8 mouse cellular contexts compared by ENCODE assay signal in the genomic region with DNA sequence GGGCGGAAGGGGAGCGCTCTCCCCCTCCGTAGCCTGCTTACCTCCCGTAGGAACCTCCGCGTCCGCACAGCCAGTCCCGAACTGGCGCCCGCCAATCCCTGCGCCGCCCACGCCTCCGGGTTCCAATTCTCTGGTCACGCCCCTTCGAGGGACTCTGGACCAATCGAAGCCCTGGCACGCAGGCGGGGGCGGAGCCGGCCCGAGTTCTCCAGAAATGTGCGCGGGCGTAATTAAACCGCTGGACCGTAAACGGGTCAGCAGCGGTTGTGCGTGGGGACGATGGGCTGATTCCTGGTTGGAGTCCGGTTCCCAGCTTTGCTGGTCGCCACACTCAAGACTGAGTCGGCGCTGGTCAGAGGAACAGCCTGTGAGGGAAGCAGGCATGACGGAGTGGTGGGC. TPM values are rescaled to one million over a fixed set of nuclear protein-coding genes. Genes with fewer than 3 reads are reported as not detected.
DNase-seq lines count a peak whose midpoint lies in the region; ATAC-seq and TF ChIP-seq lines count a peak whose summit lies in the region.

Plekhf1 (minus strand) TSS at position 117 of the 399 bp plus-strand sequence.

- TF ChIP-seq POLR2A in bone marrow, adult 2 months (IDR thresholded peaks at IDR 0.05; ENCODE audit: borderline replicate concordance, control insufficient read depth, low read depth, low read length), result no peak

- TF ChIP-seq CTCF in bone marrow, adult 2 months (IDR thresholded peaks at IDR 0.05; ENCODE audit: control insufficient read depth, insufficient read depth, low read length), result no peak

- H3K27ac ChIP-seq in bone marrow, adult 2 months (ENCODE audit: control insufficient read depth, insufficient read depth, low read depth, low read length, poor library complexity), result peak within 1 kb of the TSS; percentile 41
- peak within 1 kb of the TSS; percentile 77 for H3K27ac ChIP-seq in embryonic facial prominence, embryonic 14.5 days (replicated peaks; ENCODE audit: low read depth, low read length)
- peak within 1 kb of the TSS; percentile 84 for H3K27ac ChIP-seq in limb, embryonic 12.5 days
- no peak within 1 kb of the TSS for H3K27ac ChIP-seq in midbrain, embryonic 14.5 days (replicated peaks; ENCODE audit: low read depth, low read length)

- DNase-seq in A20 (ENCODE audit: low read depth, low spot score), result peak; percentile 85
- peak; percentile 96 for DNase-seq in embryonic facial prominence, embryonic 14.5 days (ENCODE audit: low spot score)
- DNase-seq in heart, adult 8-10 months (ENCODE audit: low spot score), result peak; percentile 95
- DNase-seq in kidney, adult 8-10 months, result peak; percentile 96 to 97
- DNase-seq in midbrain, embryonic 14.5 days, result peak; percentile 89
- peak; percentile 51 for DNase-seq in spleen, adult 12 weeks (ENCODE audit: low spot score)

- H3K27me3 ChIP-seq in embryonic facial prominence, embryonic 14.5 days (replicated peaks; ENCODE audit: control insufficient read depth, insufficient read depth, low read length), result 0 out of 2 replicates have a peak, but pooled peaks cover 5% of the 10 kb centered on the region
- peaks cover 12% of the 10 kb centered on the region for H3K27me3 ChIP-seq in limb, embryonic 12.5 days
- peaks cover 10% of the 10 kb centered on the region; the same call in 1 of the 2 replicates for H3K27me3 ChIP-seq in midbrain, embryonic 14.5 days (ENCODE audit: control insufficient read depth, insufficient read depth, low read length)

- under 1% methylated on average over 36 of the region's 36 CpGs for WGBS in bone marrow, adult 2 months
- 0% methylated on average over 30 of the region's 36 CpGs for WGBS in embryonic facial prominence, embryonic 14.5 days
- under 1% methylated on average over 36 of the region's 36 CpGs for WGBS in limb, embryonic 12.5 days
- under 1% methylated on average over 36 of the region's 36 CpGs for WGBS in midbrain, embryonic 14.5 days

- H3K9ac ChIP-seq in embryonic facial prominence, embryonic 14.5 days (ENCODE audit: low read depth, low read length), result peak within 1 kb of the TSS; percentile 62
- peak within 1 kb of the TSS; percentile 45 for H3K9ac ChIP-seq in limb, embryonic 12.5 days (replicated peaks)
- peak within 1 kb of the TSS; percentile 46 for H3K9ac ChIP-seq in midbrain, embryonic 14.5 days (replicated peaks; ENCODE audit: low read length)

- ATAC-seq in embryonic facial prominence, embryonic 14.5 days (ENCODE audit: low read depth), result peak; percentile 96
- ATAC-seq in limb, embryonic 12.5 days (ENCODE audit: insufficient number of reproducible peaks, insufficient read depth, low FRiP score, low TSS enrichment, low read depth), result peak; percentile 92
- peak; percentile 91 for ATAC-seq in midbrain, embryonic 14.5 days (ENCODE audit: low FRiP score, low TSS enrichment)

- H3K36me3 ChIP-seq in embryonic facial prominence, embryonic 14.5 days (ENCODE audit: control insufficient read depth, insufficient read depth, low read length), result no peaks in the 10 kb centered on the region
- H3K36me3 ChIP-seq in limb, embryonic 12.5 days, result no peaks in the 10 kb centered on the region
- no peaks in the 10 kb centered on the region for H3K36me3 ChIP-seq in midbrain, embryonic 14.5 days (ENCODE audit: control insufficient read depth, insufficient read depth, low read length)

- no peaks in the 10 kb centered on the region for H3K9me3 ChIP-seq in embryonic facial prominence, embryonic 14.5 days (ENCODE audit: control insufficient read depth, low read length)
- H3K9me3 ChIP-seq in limb, embryonic 12.5 days, result no peaks in the 10 kb centered on the region
- H3K9me3 ChIP-seq in midbrain, embryonic 14.5 days (ENCODE audit: control insufficient read depth, low read length), result no peaks in the 10 kb centered on the region

- H3K4me2 ChIP-seq in embryonic facial prominence, embryonic 14.5 days (ENCODE audit: low read depth, low read length), result peak within 1 kb of the TSS; percentile 59
- H3K4me2 ChIP-seq in limb, embryonic 12.5 days, result peak within 1 kb of the TSS; percentile 74
- peak within 1 kb of the TSS; percentile 94 for H3K4me2 ChIP-seq in midbrain, embryonic 14.5 days (ENCODE audit: low read length)

- peaks cover 2% of the 10 kb centered on the region for H3K4me1 ChIP-seq in bone marrow, adult 2 months (ENCODE audit: control insufficient read depth, insufficient read depth, low read length)
- peaks cover 14% of the 10 kb centered on the region for H3K4me1 ChIP-seq in embryonic facial prominence, embryonic 14.5 days (ENCODE audit: control insufficient read depth, insufficient read depth, low read length)
- peaks cover 20% of the 10 kb centered on the region for H3K4me1 ChIP-seq in limb, embryonic 12.5 days (replicated peaks)
- peaks cover 8% of the 10 kb centered on the region for H3K4me1 ChIP-seq in midbrain, embryonic 14.5 days (ENCODE audit: control insufficient read depth, insufficient read depth, low read length)

- peak within 1 kb of the TSS; percentile 74 for H3K4me3 ChIP-seq in bone marrow, adult 2 months (replicated peaks; ENCODE audit: control insufficient read depth, low read depth, low read length)
- H3K4me3 ChIP-seq in embryonic facial prominence, embryonic 14.5 days (ENCODE audit: low read depth, low read length), result peak within 1 kb of the TSS; percentile 51
- peak within 1 kb of the TSS; percentile 58 for H3K4me3 ChIP-seq in limb, embryonic 12.5 days (replicated peaks)
- peak within 1 kb of the TSS; percentile 45 for H3K4me3 ChIP-seq in midbrain, embryonic 14.5 days (replicated peaks; ENCODE audit: low read depth, low read length)

RNA-seq across cellular contexts. Expression of gene Plekhf1, which starts in this region (rescaled TPM):
- 0.61 and 1.1 TPM in 2 replicates for polyA plus RNA-seq in bone marrow, adult 2 months (2011; ENCODE audit: insufficient read depth, insufficient read length, low replicate concordance, missing spikeins)
- polyA plus RNA-seq in embryonic facial prominence, embryonic 14.5 days (2014; fragmentation: Nextera tagmentation; extraction: Ambion mirVana), result 4.5 and 5.1 TPM in 2 replicates
- total RNA-seq in heart, adult 8-10 months (2022), result 10 to 100 TPM in 2 of 4 experiments, 1 to 10 TPM in 2; 7.8 to 11.1 (median 9.0) TPM
- polyA plus RNA-seq in limb, embryonic 12.5 days (2016; fragmentation: Nextera tagmentation; extraction: Ambion mirVana), result 3.5 and 3.9 TPM in 2 replicates
- polyA plus RNA-seq in midbrain, embryonic 14.5 days (2014; fragmentation: Nextera tagmentation; extraction: Ambion mirVana), result 0.22 and 0.37 TPM in 2 replicates

Comparison
In these comparisons a context has a peak if more than half of its experiments do, and no peak if none do; other contexts are left out.
1. Peak in DNase-seq, ATAC-seq, H3K4me3 ChIP-seq, H3K9ac ChIP-seq and H3K4me2 ChIP-seq in midbrain, embryonic 14.5 days; RNA of the gene not detected or under 1 TPM.